Mouse (Mus musculus) kidney, embryonic 14.5 days (tissue): ENCODE measurements around the gene Gnmt. TPM values are rescaled to one million over a fixed set of nuclear protein-coding genes. Genes with fewer than 3 reads are reported as not detected.
A peak's percentile ranks its signal among the peaks of the same experiment; 100 is the strongest.

Source experiments
- ATAC-seq: fragments of 200-750 bp; cut with Nextera tagmentation; 2 replicates; pipeline ENCODE4 v1.8.0; 2017; ENCODE audit warnings: moderate number of reproducible peaks, mild to moderate bottlenecking, moderate TSS enrichment, moderate library complexity; ENCODE audit not compliant: low FRiP score, low TSS enrichment
- H3K27ac ChIP-seq: fragments of 300-500 bp; sonication (generic); 2 replicates; pipeline ENCODE4 v1.5.1; 2014; ENCODE audit warnings: low read depth, mild to moderate bottlenecking, low read length, moderate library complexity, mixed read lengths
- H3K27me3 ChIP-seq: fragments of 300-500 bp; sonication (generic); 2 replicates; pipeline ENCODE4 v1.6.1; 2014; ENCODE audit warnings: mild to moderate bottlenecking, low read length; ENCODE audit not compliant: control insufficient read depth, insufficient read depth
- H3K36me3 ChIP-seq: fragments of 300-500 bp; sonication (generic); 2 replicates; pipeline ENCODE4 v1.6.1; 2014; ENCODE audit warnings: low read length, mixed read lengths; ENCODE audit not compliant: control insufficient read depth, insufficient read depth
- H3K4me1 ChIP-seq: fragments of 300-500 bp; sonication (generic); 2 replicates; pipeline ENCODE4 v1.6.1; 2014; ENCODE audit warnings: low read length, mixed read lengths; ENCODE audit not compliant: control insufficient read depth, insufficient read depth
- H3K4me2 ChIP-seq: fragments of 300-500 bp; sonication (generic); replicated peaks from 2 replicates; pipeline ENCODE4 v1.6.1; 2014; ENCODE audit warnings: low read depth, mild to moderate bottlenecking, low read length
- H3K4me3 ChIP-seq: fragments of 300-500 bp; sonication (generic); 2 replicates; pipeline ENCODE4 v1.5.1; 2014; ENCODE audit warnings: mild to moderate bottlenecking, low read length
- H3K9ac ChIP-seq: fragments of 300-500 bp; sonication (generic); 2 replicates; pipeline ENCODE4 v1.6.1; 2014; ENCODE audit warnings: low read depth, mild to moderate bottlenecking, low read length, moderate library complexity
- H3K9me3 ChIP-seq: fragments of 300-500 bp; sonication (generic); 2 replicates; pipeline ENCODE4 v1.6.1; 2016; ENCODE audit warnings: low read length; ENCODE audit not compliant: control insufficient read depth
- WGBS: fragments of 180-500 bp; shearing (Covaris S2); extraction: QIAGEN DNeasy Blood & Tissue Kit; methylation state at CpG from one replicate; pipeline ENCODE4 v1.1.7; 2014; 5-methylcytosine and 5-hydroxymethylcytosine counted together
- polyA plus RNA-seq: library from polyadenylated mRNA; unstranded; fragments of >200 nt; fragmentation: Nextera tagmentation; extraction: Ambion mirVana; gene quantifications from 2 replicates; pipeline ENCODE4 v1.2.1, GENCODE M21; 2014

Gnmt gene
- polyA plus RNA-seq, 1 experiment from 2014 or later = 0.43 TPM

DNA sequence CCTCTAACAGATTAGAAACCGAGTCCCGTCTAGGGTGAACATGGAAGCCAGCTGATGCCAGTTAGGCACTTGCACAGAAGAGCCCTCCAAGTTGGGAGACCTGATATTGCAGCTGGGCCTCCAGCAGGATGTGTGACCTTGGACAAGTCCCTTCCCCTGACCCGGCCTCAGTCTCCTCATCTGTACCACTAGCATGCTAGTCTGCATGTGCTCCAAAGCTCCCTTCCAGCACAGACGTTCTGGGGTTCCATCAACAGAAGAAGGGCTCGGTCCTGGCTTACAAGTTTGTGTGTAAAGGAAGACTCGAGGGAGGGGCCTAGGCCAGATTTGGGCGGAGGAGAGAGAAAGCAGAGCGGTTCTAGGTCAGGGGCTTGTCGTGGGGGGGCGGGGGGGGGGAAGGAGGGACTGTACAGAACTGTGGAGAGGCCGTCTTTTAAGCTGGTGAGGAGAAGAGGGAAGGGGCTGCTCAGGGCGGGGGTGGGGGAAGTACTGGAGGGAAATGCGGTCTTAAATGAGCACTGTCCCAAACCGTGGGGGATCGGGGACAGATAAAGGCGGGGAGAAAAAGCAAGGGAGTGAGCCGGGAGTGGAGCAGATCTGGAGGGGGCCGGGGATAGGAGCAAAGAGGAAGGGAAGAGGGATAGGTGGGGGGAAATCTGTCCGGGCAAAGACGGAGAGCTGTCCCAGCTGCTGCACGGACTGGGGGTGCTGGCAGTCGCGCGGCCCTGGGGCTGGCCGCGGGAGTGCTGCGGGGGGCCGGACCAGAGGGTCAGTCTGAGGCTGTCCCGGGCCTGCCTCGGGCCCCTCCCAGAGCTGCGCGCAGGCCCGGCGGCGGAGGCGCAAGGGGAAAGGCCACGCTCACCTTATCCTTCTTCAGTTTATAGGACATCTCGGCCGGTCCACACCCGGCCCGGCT lies 24.7 kb downstream of the Gnmt start:
- H3K4me1 ChIP-seq = peaks cover 23% of the 10 kb centered on the region
- H3K27me3 ChIP-seq = no peaks in the 10 kb centered on the region
- peak; percentile 86 for ATAC-seq
- H3K4me2 ChIP-seq = peak overlapping the region; percentile 69
- WGBS = 4% methylated on average over 33 of the region's 41 CpGs
- H3K27ac ChIP-seq = peak overlapping the region; percentile 94
- H3K4me3 ChIP-seq = peak overlapping the region; percentile 92
- no peaks in the 10 kb centered on the region for H3K9me3 ChIP-seq
- peak overlapping the region; percentile 90 for H3K9ac ChIP-seq
- peaks cover 8% of the 10 kb centered on the region; the same call in 1 of the 2 replicates for H3K36me3 ChIP-seq

DNA sequence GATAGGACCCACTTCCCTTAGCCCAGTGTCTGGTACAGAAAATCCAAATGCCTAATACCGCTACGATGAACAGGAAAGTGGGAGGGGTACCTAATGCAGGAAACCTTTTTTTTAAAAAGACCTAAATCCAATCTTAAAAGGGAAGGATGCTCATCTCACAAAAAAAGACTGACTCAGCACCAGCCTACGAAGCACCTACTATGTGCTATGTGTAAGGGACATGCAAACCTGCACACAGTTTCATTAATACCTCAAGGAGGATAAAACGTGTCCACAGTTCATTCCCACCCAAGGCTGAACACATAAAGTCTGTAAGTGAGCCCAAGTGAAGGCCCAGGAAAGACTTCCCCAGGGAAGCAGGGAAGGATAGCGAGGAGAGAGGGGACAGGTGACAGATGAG lies 26.5 kb downstream of the Gnmt start:
- Histone ChIP-seq H3K4me3 (no peak overlapping the region), H3K4me2 (peak overlapping the region; percentile 69; the same call in 1 of the 2 replicates)
- WGBS = 76% methylated on average over 5 of the region's 5 CpGs

DNA sequence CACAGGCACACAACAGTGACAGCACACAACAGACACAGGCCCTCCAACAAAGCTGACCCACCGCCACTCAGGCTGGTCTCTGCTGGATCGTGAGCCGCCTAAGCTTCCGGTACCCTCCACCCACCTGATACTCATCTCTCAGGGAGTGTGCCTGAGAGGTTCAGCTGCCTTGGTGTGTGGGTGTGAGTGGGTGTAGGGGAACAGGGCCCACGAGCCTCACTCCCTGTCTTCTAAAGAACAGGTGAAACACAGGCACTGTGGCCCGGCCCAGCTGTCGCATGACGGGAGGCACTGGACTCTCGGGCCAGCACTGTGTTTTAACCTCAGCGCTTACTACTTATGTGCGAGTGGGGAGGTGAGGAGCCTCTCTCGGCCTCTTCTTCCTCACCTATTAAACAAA lies 26.9 kb downstream of the Gnmt start:
- H3K4me3 ChIP-seq = no peak overlapping the region
- no peaks in the 10 kb centered on the region for H3K9me3 ChIP-seq
- 0 out of 2 replicates have a peak overlapping the region, but pooled peaks have one; percentile 25 for H3K9ac ChIP-seq
- no peak overlapping the region for H3K27ac ChIP-seq
- H3K4me1 ChIP-seq = peaks cover 23% of the 10 kb centered on the region
- WGBS = 71% methylated on average over 12 of the region's 12 CpGs
- peaks cover 21% of the 10 kb centered on the region; the same call in 1 of the 2 replicates for H3K36me3 ChIP-seq
- H3K27me3 ChIP-seq = no peaks in the 10 kb centered on the region
- no peak for ATAC-seq
- H3K4me2 ChIP-seq = no peak overlapping the region; the same call in 1 of the 2 replicates

More for the DNA sequence above, 26.5 kb downstream of the Gnmt start:
- no peak overlapping the region for H3K27ac ChIP-seq
- H3K9me3 ChIP-seq = no peaks in the 10 kb centered on the region
- peaks cover 23% of the 10 kb centered on the region for H3K4me1 ChIP-seq
- H3K36me3 ChIP-seq = peaks cover 21% of the 10 kb centered on the region; the same call in 1 of the 2 replicates
- H3K9ac ChIP-seq = peak overlapping the region; percentile 90
- ATAC-seq = no peak
- H3K27me3 ChIP-seq = no peaks in the 10 kb centered on the region

DNA sequence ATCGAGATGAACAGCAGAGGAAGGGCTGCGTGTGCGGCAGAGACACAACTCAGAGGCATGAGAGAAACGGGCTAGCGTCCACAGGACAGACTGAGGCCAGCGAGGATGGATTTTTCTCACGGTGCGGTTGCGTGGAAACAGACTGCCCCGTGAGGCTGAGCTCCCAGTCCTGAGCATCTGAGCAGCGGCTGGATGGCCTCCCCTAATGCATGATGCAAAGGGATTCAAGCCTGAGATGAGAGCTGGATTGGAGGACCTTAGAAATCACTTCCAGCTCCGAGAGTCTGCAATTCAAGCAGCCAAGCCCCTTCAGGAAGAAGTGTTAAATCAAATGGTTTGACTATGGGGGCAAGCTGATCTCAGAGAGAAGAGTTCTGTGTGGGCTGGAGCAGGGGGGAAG lies 27.5 kb downstream of the Gnmt start:
- Histone ChIP-seq H3K9ac (0 out of 2 replicates have a peak overlapping the region, but pooled peaks have one; percentile 25), H3K36me3 (peaks cover 21% of the 10 kb centered on the region; the same call in 1 of the 2 replicates), H3K4me2 (no peak overlapping the region), H3K4me1 (peaks cover 23% of the 10 kb centered on the region), H3K27me3 (no peaks in the 10 kb centered on the region), H3K9me3 (no peaks in the 10 kb centered on the region), H3K27ac (no peak overlapping the region), H3K4me3 (no peak overlapping the region)
- WGBS = 80% methylated on average over 12 of the region's 12 CpGs
- ATAC-seq = no peak

DNA sequence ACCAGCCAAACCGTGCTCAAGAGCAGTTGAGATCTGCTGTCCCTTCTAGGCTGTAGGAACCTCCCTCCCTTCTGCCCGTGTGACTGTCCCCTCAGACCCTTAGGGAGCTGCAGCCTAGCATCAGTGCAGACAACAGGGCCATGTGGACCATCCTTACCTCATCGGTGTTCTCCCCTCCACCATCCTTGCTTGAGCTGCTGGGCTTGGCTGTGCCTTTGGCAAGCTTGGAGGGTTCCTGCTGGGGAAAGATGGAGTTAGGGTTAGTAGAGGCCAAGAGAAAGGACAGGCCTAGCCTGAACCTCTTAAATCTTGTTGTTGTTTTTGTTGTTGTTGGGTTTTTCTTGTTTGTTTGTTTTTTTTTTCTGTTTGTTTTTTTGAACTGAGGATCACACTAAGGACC lies 29.1 kb downstream of the Gnmt start:
- no peak overlapping the region for H3K4me3 ChIP-seq
- peaks cover 26% of the 10 kb centered on the region; the same call in 1 of the 2 replicates for H3K36me3 ChIP-seq
- WGBS = 90% methylated on average over 3 of the region's 3 CpGs
- peaks cover 23% of the 10 kb centered on the region for H3K4me1 ChIP-seq
- H3K4me2 ChIP-seq = no peak overlapping the region
- H3K9ac ChIP-seq = no peak overlapping the region
- no peak for ATAC-seq
- H3K9me3 ChIP-seq = no peaks in the 10 kb centered on the region
- no peaks in the 10 kb centered on the region for H3K27me3 ChIP-seq
- H3K27ac ChIP-seq = no peak overlapping the region

DNA sequence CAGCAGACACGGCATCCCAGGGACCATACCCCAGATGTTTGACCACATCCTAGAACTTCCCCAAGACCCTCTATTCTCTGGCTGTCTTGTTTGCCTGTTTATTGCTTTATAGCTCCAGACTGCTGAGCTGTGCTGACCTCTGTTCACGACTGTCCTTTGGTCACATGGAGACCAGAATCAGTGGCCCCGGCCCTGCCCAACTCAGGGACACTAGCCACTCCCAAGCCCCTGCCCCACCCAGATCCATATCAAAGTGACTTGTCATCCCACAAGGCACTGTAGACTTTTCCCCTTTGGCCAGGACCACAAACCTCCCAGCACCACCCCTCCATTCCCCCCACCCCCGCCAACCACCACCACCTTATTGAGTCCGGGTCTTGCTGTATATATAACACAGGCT lies 29.7 kb downstream of the Gnmt start:
- WGBS = 50% methylated on average over 5 of the region's 5 CpGs
- Histone ChIP-seq H3K36me3 (peaks cover 26% of the 10 kb centered on the region; the same call in 1 of the 2 replicates), H3K4me1 (peaks cover 23% of the 10 kb centered on the region), H3K4me3 (no peak overlapping the region), H3K27ac (no peak overlapping the region), H3K9ac (no peak overlapping the region), H3K9me3 (no peaks in the 10 kb centered on the region), H3K4me2 (no peak overlapping the region), H3K27me3 (no peaks in the 10 kb centered on the region)
- no peak for ATAC-seq

DNA sequence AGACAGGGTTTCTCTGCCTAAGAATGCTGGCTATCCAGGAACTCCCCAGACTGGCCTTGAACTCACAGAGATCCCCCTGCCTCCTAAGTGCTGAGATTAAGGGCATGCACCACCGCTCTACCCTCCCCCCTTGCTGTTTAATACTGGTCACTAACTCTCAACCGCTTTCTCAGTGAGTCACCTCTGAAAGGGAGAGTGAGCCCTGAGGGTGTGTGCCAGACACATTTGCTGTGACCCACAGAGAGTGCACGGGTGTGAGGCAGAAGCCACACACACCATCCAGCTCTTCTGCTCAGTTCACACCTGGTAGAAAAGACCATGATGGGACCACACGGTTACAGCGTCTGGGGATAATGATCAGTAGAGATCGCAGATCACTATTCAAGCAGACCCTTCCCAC lies 30.5 kb downstream of the Gnmt start:
- Histone ChIP-seq H3K27ac (no peak overlapping the region), H3K9ac (no peak overlapping the region), H3K4me3 (no peak overlapping the region), H3K4me2 (no peak overlapping the region), H3K27me3 (no peaks in the 10 kb centered on the region), H3K9me3 (no peaks in the 10 kb centered on the region), H3K36me3 (peaks cover 26% of the 10 kb centered on the region; the same call in 1 of the 2 replicates), H3K4me1 (peaks cover 18% of the 10 kb centered on the region)
- no peak for ATAC-seq
- WGBS = 78% methylated on average over 6 of the region's 6 CpGs

DNA sequence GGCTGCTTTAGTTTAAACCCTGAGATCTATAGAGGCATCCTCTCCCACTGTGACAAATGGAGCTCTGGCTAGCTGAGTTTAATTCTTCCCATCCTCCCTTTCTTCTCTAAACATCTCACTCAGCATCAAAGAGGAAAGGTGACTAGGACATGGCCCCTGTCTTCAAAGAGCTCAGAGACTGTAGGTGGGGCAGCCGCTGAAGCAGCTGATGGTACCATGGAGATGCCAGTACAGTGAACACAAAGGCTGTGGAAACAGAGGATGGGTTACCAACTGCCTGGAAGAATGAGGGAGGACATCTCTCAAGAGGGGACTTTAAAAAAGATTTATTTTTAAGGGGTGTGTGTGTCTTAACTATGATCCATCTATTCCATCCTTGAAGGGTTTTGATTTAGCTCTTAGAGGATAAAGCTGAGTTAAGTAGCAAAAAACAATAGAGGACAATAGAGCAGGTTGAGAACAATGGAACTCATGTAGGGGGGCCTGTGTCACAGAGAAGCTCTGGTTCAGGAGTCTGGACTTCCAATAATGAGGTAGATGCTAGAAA lies 34.4 kb downstream of the Gnmt start:
- H3K4me1 ChIP-seq = no peaks in the 10 kb centered on the region
- H3K4me2 ChIP-seq = no peak overlapping the region
- no peak for ATAC-seq
- peaks cover 28% of the 10 kb centered on the region; the same call in 1 of the 2 replicates for H3K36me3 ChIP-seq
- no peaks in the 10 kb centered on the region for H3K27me3 ChIP-seq
- H3K4me3 ChIP-seq = no peak overlapping the region
- no peaks in the 10 kb centered on the region for H3K9me3 ChIP-seq
- H3K27ac ChIP-seq = no peak overlapping the region
- no peak overlapping the region for H3K9ac ChIP-seq
- WGBS = 45% methylated on average over 1 of the region's 1 CpGs

DNA sequence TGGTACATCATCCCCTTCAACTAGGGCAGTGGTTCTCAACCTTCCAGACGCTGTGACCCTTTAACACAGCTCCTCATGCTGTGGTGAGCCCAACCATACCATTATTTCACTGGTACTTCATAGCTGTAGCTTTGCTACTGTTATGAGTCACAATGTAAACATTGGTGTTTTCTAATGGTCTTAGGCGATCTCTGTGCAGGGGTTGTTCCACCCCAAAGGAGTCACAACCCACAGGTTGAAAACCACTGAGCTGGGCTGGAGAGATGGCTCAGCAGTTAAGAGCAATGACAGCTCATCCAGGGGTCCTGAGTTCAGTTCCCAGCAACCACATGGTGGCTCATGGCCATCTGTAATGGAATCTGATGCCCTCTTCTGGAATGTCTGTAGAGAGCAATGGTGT lies 37.6 kb downstream of the Gnmt start:
- H3K9ac ChIP-seq = no peak overlapping the region
- H3K27me3 ChIP-seq = no peaks in the 10 kb centered on the region
- no peaks in the 10 kb centered on the region for H3K9me3 ChIP-seq
- 93% methylated on average over 2 of the region's 2 CpGs for WGBS
- ATAC-seq = no peak
- H3K36me3 ChIP-seq = peaks cover 28% of the 10 kb centered on the region
- H3K27ac ChIP-seq = no peak overlapping the region
- H3K4me3 ChIP-seq = no peak overlapping the region
- H3K4me2 ChIP-seq = no peak overlapping the region
- H3K4me1 ChIP-seq = no peaks in the 10 kb centered on the region
